13 mouse cellular contexts compared by ENCODE assay signal in the genomic region with DNA sequence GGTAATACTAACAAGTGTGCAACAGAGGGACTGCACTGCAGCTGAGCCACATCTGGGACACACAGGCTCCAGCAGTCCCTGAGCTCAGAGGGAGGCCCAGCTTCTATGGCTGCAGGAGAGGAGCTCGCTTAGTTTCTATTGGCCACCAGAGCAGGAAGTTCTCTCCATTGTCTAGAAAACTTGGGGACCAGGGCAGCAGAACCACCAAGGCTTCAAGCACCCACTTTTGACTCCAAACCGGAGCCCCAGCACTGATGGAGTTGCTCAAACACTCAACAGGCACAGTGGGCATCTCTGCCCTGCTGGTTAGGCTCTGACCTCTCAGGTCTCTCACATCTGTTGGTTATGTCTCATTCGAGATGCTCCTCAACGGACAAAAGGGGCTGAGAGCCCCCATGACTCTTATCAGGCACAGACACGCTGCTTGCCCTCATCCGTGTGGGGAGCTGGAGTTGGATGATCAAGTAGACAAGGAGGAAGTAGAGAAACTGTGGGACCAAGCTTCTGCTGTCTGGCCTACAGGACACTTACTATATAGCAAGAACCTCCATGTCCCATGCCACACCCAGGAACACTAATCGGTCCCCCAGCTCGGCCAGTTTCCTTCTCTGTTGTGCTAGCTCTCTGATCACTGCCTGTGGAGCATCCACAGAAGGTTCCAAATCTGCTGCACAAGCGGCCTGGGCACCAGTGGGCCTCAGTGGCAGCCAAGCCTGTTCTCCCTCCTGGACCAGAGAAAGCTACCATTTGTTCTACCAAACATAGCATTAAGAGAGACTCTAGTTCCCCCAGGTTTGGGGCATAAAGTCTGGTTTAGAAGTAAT. TPM values are rescaled to one million over a fixed set of nuclear protein-coding genes. Genes with fewer than 3 reads are reported as not detected.
A peak's percentile ranks its signal among the peaks of the same experiment; 100 is the strongest.
DNase-seq lines count a peak whose midpoint lies in the region; ATAC-seq and TF ChIP-seq lines count a peak whose summit lies in the region.
"Had no signal": no experiment of that assay in that cellular context is flagged by ENCODE, and none has a peak within 500 bp of the region (broad histone marks: within the 10 kb centered on the region; RNA-seq: fewer than 3 reads in every experiment).

No protein-coding gene starts in this region.

- no peaks in the 10 kb centered on the region for H3K9me3 ChIP-seq in G1E (replicated peaks)
- H3K9me3 ChIP-seq in megakaryocyte, embryonic 14.5 days = no peaks in the 10 kb centered on the region

- peak overlapping the region; percentile 39 for H3K9ac ChIP-seq in heart, adult 2 months (ENCODE audit: low read depth, low read length)

- no peak; the same call in 1 of the 2 replicates for TF ChIP-seq POLR2A in heart, adult 2 months (IDR thresholded peaks at IDR 0.05; ENCODE audit: insufficient read depth, low read depth, low read length)

- H3K27ac ChIP-seq in heart, adult 2 months = peak overlapping the region; percentile 88
- H3K27ac ChIP-seq: layer of hippocampus, adult 2 months had no signal

- H3K36me3 ChIP-seq in heart, adult 2 months (ENCODE audit: control insufficient read depth, insufficient read depth, low read length) = no peaks in the 10 kb centered on the region; the same call in 1 of the 2 replicates
- peaks cover 81% of the 10 kb centered on the region for H3K36me3 ChIP-seq in G1E (replicated peaks)
- peaks cover 74% of the 10 kb centered on the region for H3K36me3 ChIP-seq in megakaryocyte, embryonic 14.5 days (replicated peaks; ENCODE audit: low read length)

- intact Hi-C loops in heart, adult 2 months (cut with DNase I) = no loop called here

- H3K27me3 ChIP-seq in heart, adult 2 months (ENCODE audit: control insufficient read depth, insufficient read depth, low read length) = no peaks in the 10 kb centered on the region
- no peaks in the 10 kb centered on the region for H3K27me3 ChIP-seq in G1E (ENCODE audit: insufficient read depth, low read length)
- H3K27me3 ChIP-seq in megakaryocyte, embryonic 14.5 days (replicated peaks) = no peaks in the 10 kb centered on the region

- H3K4me1 ChIP-seq in heart, adult 2 months (ENCODE audit: control insufficient read depth, insufficient read depth, low read length) = peaks cover 15% of the 10 kb centered on the region
- H3K4me1 ChIP-seq in G1E (ENCODE audit: insufficient read depth, low read depth, low read length) = peaks cover 86% of the 10 kb centered on the region
- H3K4me1 ChIP-seq in megakaryocyte, embryonic 14.5 days = peaks cover 90% of the 10 kb centered on the region

- no peaks in the 10 kb centered on the region for H3K79me2 ChIP-seq in heart, adult 2 months (replicated peaks; ENCODE audit: control insufficient read depth, insufficient read depth, low read length)

- no peak for DNase-seq in heart, adult 2 months
- no peak for DNase-seq in heart, postnatal 4 days
- peak; percentile 72 for DNase-seq in G1E (ENCODE audit: low spot score)
- no peak for DNase-seq in layer of hippocampus, postnatal 14 days (ENCODE audit: low spot score in 2 of 2)
- DNase-seq in adrenal gland, adult 8-10 months = no peak
- DNase-seq in kidney, postnatal 10 days = no peak
- DNase-seq: gastrocnemius, postnatal 25 days had no signal

- TF ChIP-seq EP300 in heart, adult 2 months (IDR thresholded peaks at IDR 0.05; ENCODE audit: insufficient read depth, low read depth, low read length) = no peak

- no peak for TF ChIP-seq CTCF in heart, adult 2 months (IDR thresholded peaks at IDR 0.05)
- TF ChIP-seq CTCF in G1E (IDR thresholded peaks at IDR 0.05; ENCODE audit: low read depth, low read length) = no peak

- peak; percentile 60 for ATAC-seq in G1E (ENCODE audit: extremely low read depth, insufficient number of reproducible peaks, low FRiP score, poor library complexity, severe bottlenecking)
- ATAC-seq in granulocyte monocyte progenitor cell, adult 5-6 weeks (replicated peaks; ENCODE audit: poor library complexity, severe bottlenecking) = 0 out of 2 replicates have a peak, but pooled peaks have one; percentile 3

- 59% methylated on average over 9 of the region's 9 CpGs for WGBS in heart, adult 2 months

- peak overlapping the region; percentile 48 for H3K4me3 ChIP-seq in heart, adult 2 months
- peak overlapping the region; percentile 76 for H3K4me3 ChIP-seq in G1E (ENCODE audit: low read depth, low read length)
- peak overlapping the region; percentile 93 for H3K4me3 ChIP-seq in megakaryocyte, embryonic 14.5 days (replicated peaks)
- H3K4me3 ChIP-seq: layer of hippocampus, adult 2 months had no signal

RNA-seq across cellular contexts. Expression of a gene that starts 1.8 kb away (rescaled TPM):
- total RNA-seq in heart, adult 2 months (2021) = 10 to 100 TPM; 10.2 to 17.8 TPM
- 21.8 and 32.8 TPM in 2 replicates for polyA plus RNA-seq in heart, adult 2 months (2012; rRNA removed)
- total RNA-seq in heart, postnatal 4 days (2021) = 10 to 100 TPM; 28.7 to 29.9 TPM
- total RNA-seq in G1E (2014; fragmentation: Nextera tagmentation) (8.0 and 14.7 TPM in 2 replicates), G1E (2017) (30.0 and 38.1 TPM in 2 replicates)
- 10.0 and 11.7 TPM in 2 replicates for polyA plus RNA-seq in G1E (2012)
- total RNA-seq in granulocyte monocyte progenitor cell, adult 5-6 weeks (2014; fragmentation: Nextera tagmentation) = 7.1 and 10.4 TPM in 2 replicates
- 3.5 and 7.8 TPM in 2 replicates for total RNA-seq in granulocyte monocyte progenitor cell, adult 5-6 weeks (2017)
- 6.7 and 13.1 TPM in 2 replicates for polyA plus RNA-seq in megakaryocyte, embryonic 14.5 days (2012; ENCODE audit: insufficient read depth, low replicate concordance)
- total RNA-seq in layer of hippocampus, postnatal 14 days (2021) = 1 to 10 TPM in 1 of 2 experiments, under 1 TPM in 1; 0.67 to 2.0 TPM
- under 1 TPM; 0.29 to 0.65 (median 0.42) TPM for total RNA-seq in adrenal gland, adult 8-10 months (2022)

RNA-seq across cellular contexts. Expression of a gene that starts 10.3 kb away (rescaled TPM):
- total RNA-seq in heart, adult 2 months (2021) = not detected
- polyA plus RNA-seq in heart, adult 2 months (2012; rRNA removed) = 0.29 and 0.35 TPM in 2 replicates
- total RNA-seq in heart, postnatal 4 days (2021) = under 1 TPM in 1 of 2 experiments, not detected in 1; 0.27 TPM
- 2.4 TPM in 1 of 2 replicates, not detected in the other for total RNA-seq in G1E (2014; fragmentation: Nextera tagmentation)
- 0.23 TPM in 1 of 2 replicates, not detected in the other for total RNA-seq in G1E (2017)
- not detected in 2 replicates for polyA plus RNA-seq in G1E (2012)
- total RNA-seq in granulocyte monocyte progenitor cell, adult 5-6 weeks (2014; fragmentation: Nextera tagmentation) = 0.88 and 2.3 TPM in 2 replicates
- total RNA-seq in granulocyte monocyte progenitor cell, adult 5-6 weeks (2017) = 0.69 TPM in 1 of 2 replicates, not detected in the other
- not detected in 2 replicates for polyA plus RNA-seq in megakaryocyte, embryonic 14.5 days (2012; ENCODE audit: insufficient read depth, low replicate concordance)
- total RNA-seq in layer of hippocampus, postnatal 14 days (2021) = not detected
- total RNA-seq in adrenal gland, adult 8-10 months (2022) = not detected
- total RNA-seq: adrenal gland, adult 18-20 months; gastrocnemius, postnatal 25 days; layer of hippocampus, adult 2 months had no signal
- polyA plus RNA-seq: cortical plate, adult 2 months; macrophage had no signal

RNA-seq across cellular contexts. Expression of a gene that starts 31.5 kb away (rescaled TPM):
- total RNA-seq in heart, adult 2 months (2021) = 10 to 100 TPM; 16.4 to 18.1 TPM
- polyA plus RNA-seq in heart, adult 2 months (2012; rRNA removed) = 9.1 and 10.8 TPM in 2 replicates
- total RNA-seq in heart, postnatal 4 days (2021) = 10 to 100 TPM; 25.7 to 29.0 TPM
- 28.7 and 30.8 TPM in 2 replicates for total RNA-seq in G1E (2014; fragmentation: Nextera tagmentation)
- total RNA-seq in G1E (2017) = 110 and 131 TPM in 2 replicates
- polyA plus RNA-seq in G1E (2012) = 23.4 and 27.8 TPM in 2 replicates
- 20.4 and 44.5 TPM in 2 replicates for total RNA-seq in granulocyte monocyte progenitor cell, adult 5-6 weeks (2014; fragmentation: Nextera tagmentation)
- 145 and 211 TPM in 2 replicates for total RNA-seq in granulocyte monocyte progenitor cell, adult 5-6 weeks (2017)
- polyA plus RNA-seq in megakaryocyte, embryonic 14.5 days (2012; ENCODE audit: insufficient read depth, low replicate concordance) = 13.5 and 14.4 TPM in 2 replicates
- total RNA-seq in layer of hippocampus, postnatal 14 days (2021) = 10 to 100 TPM; 39.2 to 50.4 TPM
- 10 to 100 TPM; 46.2 to 53.7 (median 48.3) TPM for total RNA-seq in adrenal gland, adult 8-10 months (2022)

RNA-seq across cellular contexts. Expression of a gene that starts 31.7 kb away (rescaled TPM):
- total RNA-seq in heart, adult 2 months (2021) = 1 to 10 TPM; 6.8 to 7.4 TPM
- 10.2 and 12.2 TPM in 2 replicates for polyA plus RNA-seq in heart, adult 2 months (2012; rRNA removed)
- total RNA-seq in heart, postnatal 4 days (2021) = 1 to 10 TPM; 8.0 to 10.0 TPM
- total RNA-seq in G1E (2014; fragmentation: Nextera tagmentation) (17.4 and 24.9 TPM in 2 replicates), G1E (2017) (16.0 and 23.6 TPM in 2 replicates)
- polyA plus RNA-seq in G1E (2012) = 17.3 and 17.4 TPM in 2 replicates
- 22.8 and 27.6 TPM in 2 replicates for total RNA-seq in granulocyte monocyte progenitor cell, adult 5-6 weeks (2014; fragmentation: Nextera tagmentation)
- 18.9 and 19.3 TPM in 2 replicates for total RNA-seq in granulocyte monocyte progenitor cell, adult 5-6 weeks (2017)
- polyA plus RNA-seq in megakaryocyte, embryonic 14.5 days (2012; ENCODE audit: insufficient read depth, low replicate concordance) = 9.5 and 10.4 TPM in 2 replicates
- total RNA-seq in layer of hippocampus, postnatal 14 days (2021) = 10 to 100 TPM; 23.2 to 25.7 TPM
- total RNA-seq in adrenal gland, adult 8-10 months (2022) = 10 to 100 TPM; 24.7 to 40.4 (median 36.6) TPM

RNA-seq across cellular contexts. Expression of a gene that starts 43.3 kb away (rescaled TPM):
- under 1 TPM in 1 of 2 experiments, not detected in 1; 0.05 TPM for total RNA-seq in heart, adult 2 months (2021)
- polyA plus RNA-seq in heart, adult 2 months (2012; rRNA removed) = 0.20 and 0.29 TPM in 2 replicates
- under 1 TPM; 0.16 to 0.19 TPM for total RNA-seq in heart, postnatal 4 days (2021)
- 1.1 TPM in 1 of 2 replicates, not detected in the other for total RNA-seq in G1E (2014; fragmentation: Nextera tagmentation)
- total RNA-seq in G1E (2017) = 0.16 and 0.17 TPM in 2 replicates
- polyA plus RNA-seq in G1E (2012) = 0.33 and 0.35 TPM in 2 replicates
- total RNA-seq in granulocyte monocyte progenitor cell, adult 5-6 weeks (2014; fragmentation: Nextera tagmentation) = 4.4 and 5.4 TPM in 2 replicates
- total RNA-seq in granulocyte monocyte progenitor cell, adult 5-6 weeks (2017) = 1.1 and 2.1 TPM in 2 replicates
- polyA plus RNA-seq in megakaryocyte, embryonic 14.5 days (2012; ENCODE audit: insufficient read depth, low replicate concordance) = 0.48 TPM in 1 of 2 replicates, not detected in the other
- total RNA-seq in layer of hippocampus, postnatal 14 days (2021) = under 1 TPM; 0.35 to 0.36 TPM
- total RNA-seq in adrenal gland, adult 8-10 months (2022) = 1 to 10 TPM in 1 of 4 experiments, under 1 TPM in 2, not detected in 1; 0.09 to 1.1 (median 0.32) TPM
- total RNA-seq: adrenal gland, adult 18-20 months; gastrocnemius, postnatal 25 days had no signal
